Mouse (Mus musculus): ENCODE data around the gene R3hdml. TPM values are rescaled to one million over a fixed set of nuclear protein-coding genes. Genes with fewer than 3 reads are reported as not detected.

R3hdml gene
- polyA plus RNA-seq (2015; fragmentation: Illumina TruSeq; extraction: RNeasy Lipid Tissue Mini Kit (QIAGEN cat#74804); ENCODE audit: insufficient read depth, low replicate concordance) = not detected

DNA sequence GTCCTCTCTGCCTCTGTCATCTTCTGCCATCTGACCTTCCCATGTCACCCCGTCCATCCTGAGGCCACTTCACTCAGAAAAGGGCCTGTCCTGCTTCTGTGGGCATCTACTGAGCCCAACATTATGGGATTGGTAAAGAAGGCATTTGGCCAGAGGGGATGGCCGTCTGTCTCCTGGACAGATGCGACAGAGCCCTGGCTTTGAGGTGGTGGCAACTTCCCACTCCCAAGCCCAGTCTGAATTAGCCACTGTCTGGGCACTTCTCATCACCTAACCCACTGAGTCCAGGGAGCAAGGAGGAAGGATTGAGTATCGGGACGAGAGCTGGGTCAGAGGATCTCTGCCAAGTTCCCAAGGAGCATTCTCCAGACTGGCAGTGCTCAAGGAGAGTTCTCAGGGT lies at the start of gene R3hdml:
Gene R3hdml (plus strand): TSS at position 301 of the 400 bp plus-strand sequence.

DNA sequence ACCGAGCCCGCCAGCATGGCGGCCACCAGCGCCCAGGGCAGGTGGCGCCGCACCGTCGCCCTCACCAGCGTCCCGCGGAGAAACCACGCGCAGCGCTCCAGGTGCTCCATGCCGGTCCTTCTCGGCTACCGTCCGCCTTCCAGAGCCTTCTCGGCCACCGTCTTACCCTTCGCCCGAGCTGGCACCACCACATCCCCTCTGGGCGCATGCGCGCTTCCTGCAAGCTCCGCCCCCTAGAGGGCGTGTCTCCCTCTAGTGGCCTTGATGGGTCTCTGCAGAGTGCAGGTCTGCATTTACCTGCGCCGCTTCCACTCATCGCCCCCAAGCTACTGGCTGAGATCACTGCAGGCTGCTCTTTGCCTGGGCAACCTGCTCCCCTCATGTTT lies 19.7 kb upstream of the R3hdml start, which contains the start of gene Fitm2:
Gene Fitm2 (minus strand): TSS at position 164 of the 386 bp plus-strand sequence.

DNA sequence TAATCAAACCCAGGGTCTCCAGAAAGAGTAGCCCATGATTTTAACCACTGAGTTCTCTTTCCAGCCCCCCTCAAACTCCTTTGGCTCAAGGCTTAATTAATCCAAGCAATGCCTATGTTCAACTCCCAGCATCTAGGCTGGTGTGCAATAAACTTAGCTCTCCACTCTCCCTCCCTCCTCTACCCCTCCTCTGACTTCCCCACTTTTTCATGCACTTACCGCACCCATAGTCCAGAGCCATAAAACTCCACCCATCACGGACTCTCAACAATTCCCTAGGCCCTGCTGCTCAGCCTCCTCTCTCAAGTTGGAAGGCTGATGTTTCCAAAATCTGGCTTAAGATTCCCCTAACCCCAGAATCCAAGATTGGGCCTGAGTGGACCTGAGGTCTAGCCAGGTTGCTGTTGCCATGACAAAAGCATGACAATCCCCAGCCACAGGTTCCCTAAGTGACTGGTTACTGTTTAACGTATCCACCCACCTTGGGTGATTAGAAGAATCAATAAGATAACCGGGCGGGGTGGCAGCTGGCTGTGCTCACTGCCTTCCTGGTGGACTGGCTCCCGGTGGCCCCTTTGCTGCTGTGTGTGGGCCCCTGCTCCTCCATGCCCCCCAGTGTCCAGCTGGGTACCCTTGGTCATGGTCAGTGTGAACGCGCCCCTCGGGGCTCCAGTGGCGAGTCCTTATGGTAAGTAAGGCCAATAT lies 14.3 kb downstream of the R3hdml start, which contains the start of gene Hnf4a:
Gene Hnf4a (plus strand): TSS at position 509 of the 705 bp plus-strand sequence.

Other genes with a start within 250 kb of the R3hdml start
- 1.0 TPM for gene Jph2, start 94.3 kb upstream of the R3hdml start, polyA plus RNA-seq (2015; fragmentation: Illumina TruSeq; extraction: RNeasy Lipid Tissue Mini Kit (QIAGEN cat#74804); ENCODE audit: insufficient read depth, low replicate concordance)
- 74.7 TPM for gene Oser1, start 67.6 kb upstream of the R3hdml start, polyA plus RNA-seq (2015; fragmentation: Illumina TruSeq; extraction: RNeasy Lipid Tissue Mini Kit (QIAGEN cat#74804); ENCODE audit: insufficient read depth, low replicate concordance)
- gene Gdap1l1, start 53.8 kb upstream of the R3hdml start, polyA plus RNA-seq (2015; fragmentation: Illumina TruSeq; extraction: RNeasy Lipid Tissue Mini Kit (QIAGEN cat#74804); ENCODE audit: insufficient read depth, low replicate concordance) = not detected
- 5.3 TPM for gene Fitm2, start 19.7 kb upstream of the R3hdml start, polyA plus RNA-seq (2015; fragmentation: Illumina TruSeq; extraction: RNeasy Lipid Tissue Mini Kit (QIAGEN cat#74804); ENCODE audit: insufficient read depth, low replicate concordance)
- gene Hnf4a, start 14.5 kb downstream of the R3hdml start, polyA plus RNA-seq (2015; fragmentation: Illumina TruSeq; extraction: RNeasy Lipid Tissue Mini Kit (QIAGEN cat#74804); ENCODE audit: insufficient read depth, low replicate concordance) = not detected
- gene Ttpal, start 110.0 kb downstream of the R3hdml start, polyA plus RNA-seq (2015; fragmentation: Illumina TruSeq; extraction: RNeasy Lipid Tissue Mini Kit (QIAGEN cat#74804); ENCODE audit: insufficient read depth, low replicate concordance) = 119 TPM
- gene Serinc3, start 152.8 kb downstream of the R3hdml start, polyA plus RNA-seq (2015; fragmentation: Illumina TruSeq; extraction: RNeasy Lipid Tissue Mini Kit (QIAGEN cat#74804); ENCODE audit: insufficient read depth, low replicate concordance) = 1,018 TPM
- gene Pkig, start 166.1 kb downstream of the R3hdml start, polyA plus RNA-seq (2015; fragmentation: Illumina TruSeq; extraction: RNeasy Lipid Tissue Mini Kit (QIAGEN cat#74804); ENCODE audit: insufficient read depth, low replicate concordance) = 56.6 TPM

Measured in spleen, adult 10 weeks (tissue).